ENCODE assay signal across 8 mouse cellular contexts in the genomic region with DNA sequence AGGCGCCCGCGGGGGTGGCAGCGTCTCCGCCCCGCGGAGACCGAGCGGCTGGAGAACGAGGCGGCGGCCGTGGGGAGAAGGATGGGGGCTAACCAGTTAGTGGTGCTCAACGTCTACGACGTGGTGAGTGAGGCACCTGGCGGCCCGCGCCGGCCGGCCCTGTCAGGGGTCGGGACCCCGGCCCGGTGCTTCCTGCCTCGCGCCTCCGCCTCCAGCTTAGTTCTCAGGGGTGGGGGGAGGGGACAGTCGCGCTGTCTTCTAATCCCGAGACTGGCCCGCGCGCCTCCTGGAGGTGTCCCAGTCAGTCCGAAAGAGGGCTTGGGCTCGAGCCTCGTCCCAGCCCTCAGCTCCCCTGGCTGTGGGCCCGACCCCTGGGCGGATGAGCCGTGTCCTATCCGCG. TPM values are rescaled to one million over a fixed set of nuclear protein-coding genes. Genes with fewer than 3 reads are reported as not detected.
DNase-seq lines count a peak whose midpoint lies in the region; ATAC-seq and TF ChIP-seq lines count a peak whose summit lies in the region.
"Not testable (repeated sequence)": the region's sequence is repeated elsewhere in the genome, so short reads cannot be mapped to it uniquely, and the experiment has no call there.

No protein-coding gene starts in this region.

- WGBS in heart, adult 2 months: under 1% methylated on average over 27 of the region's 41 CpGs
- 0% methylated on average over 14 of the region's 41 CpGs for WGBS in hindbrain, postnatal 0 days
- WGBS in limb, embryonic 12.5 days: under 1% methylated on average over 22 of the region's 41 CpGs
- 0% methylated on average over 17 of the region's 41 CpGs for WGBS in lung, postnatal 0 days
- WGBS in neural tube, embryonic 13.5 days: 0% methylated on average over 27 of the region's 41 CpGs

- H3K79me2 ChIP-seq in heart, adult 2 months (replicated peaks; ENCODE audit: control insufficient read depth, insufficient read depth, low read length): not testable (repeated sequence)

- not testable (repeated sequence) for TF ChIP-seq CTCF in heart, adult 2 months (IDR thresholded peaks at IDR 0.05); hindbrain, postnatal 0 days (IDR thresholded peaks at IDR 0.05; ENCODE audit: low read depth); lung, postnatal 0 days (IDR thresholded peaks at IDR 0.05)

- not testable (repeated sequence) for H3K27ac ChIP-seq in heart, adult 2 months; limb, embryonic 12.5 days
- H3K27ac ChIP-seq in hindbrain, postnatal 0 days: peak overlapping the region; percentile 81
- peak overlapping the region; percentile 66; the same call in 1 of the 2 replicates for H3K27ac ChIP-seq in lung, postnatal 0 days (ENCODE audit: low read length)
- 0 out of 2 replicates have a peak overlapping the region, but pooled peaks have one; percentile 42 for H3K27ac ChIP-seq in neural tube, embryonic 13.5 days (replicated peaks)

- intact Hi-C loops in heart, adult 2 months (cut with DNase I): loop anchor here (5.0 to 10.0 kb wide), 2 partner anchors 186 to 201 kb away; a partner anchor contains a TSS

- not testable (repeated sequence) for H3K36me3 ChIP-seq in heart, adult 2 months (ENCODE audit: control insufficient read depth, insufficient read depth, low read length); hindbrain, postnatal 0 days (ENCODE audit: insufficient read depth, low read length); limb, embryonic 12.5 days; lung, postnatal 0 days (ENCODE audit: insufficient read depth, low read length); neural tube, embryonic 13.5 days

- peak overlapping the region; percentile 54 for H3K4me2 ChIP-seq in hindbrain, postnatal 0 days (ENCODE audit: low read depth, low read length)
- peak overlapping the region; percentile 62 for H3K4me2 ChIP-seq in limb, embryonic 12.5 days
- peak overlapping the region; percentile 57 for H3K4me2 ChIP-seq in lung, postnatal 0 days (replicated peaks; ENCODE audit: low read depth, low read length)
- peak overlapping the region; percentile 53 for H3K4me2 ChIP-seq in neural tube, embryonic 13.5 days

- DNase-seq in adrenal gland, postnatal 36 days: peak; percentile 23 to 29
- not testable (repeated sequence) for DNase-seq in heart, adult 2 months; hindbrain, postnatal 0 days (ENCODE audit: low spot score); lung, postnatal 0 days (ENCODE audit: low spot score)
- DNase-seq in thymus, postnatal 4 days: peak; percentile 68

- not testable (repeated sequence) for TF ChIP-seq EP300 in heart, adult 2 months (IDR thresholded peaks at IDR 0.05; ENCODE audit: insufficient read depth, low read depth, low read length); lung, postnatal 0 days (IDR thresholded peaks at IDR 0.05)

- not testable (repeated sequence) for TF ChIP-seq POLR2A in heart, adult 2 months (IDR thresholded peaks at IDR 0.05; ENCODE audit: insufficient read depth, low read depth, low read length)

- H3K9me3 ChIP-seq in hindbrain, postnatal 0 days (ENCODE audit: low read length); limb, embryonic 12.5 days; lung, postnatal 0 days (ENCODE audit: low read length); neural tube, embryonic 13.5 days: not testable (repeated sequence)

- ATAC-seq in erythroblast, adult 5-6 weeks (replicated peaks; ENCODE audit: low FRiP score, poor library complexity, severe bottlenecking): peak; percentile 37
- peak; percentile 39 for ATAC-seq in hindbrain, postnatal 0 days
- peak; percentile 48 for ATAC-seq in limb, embryonic 12.5 days (ENCODE audit: insufficient number of reproducible peaks, insufficient read depth, low FRiP score, low TSS enrichment, low read depth)
- ATAC-seq in lung, postnatal 0 days: peak; percentile 20
- peak; percentile 68 for ATAC-seq in neural tube, embryonic 13.5 days (ENCODE audit: low read depth)

- not testable (repeated sequence) for H3K27me3 ChIP-seq in heart, adult 2 months (ENCODE audit: control insufficient read depth, insufficient read depth, low read length); hindbrain, postnatal 0 days (ENCODE audit: insufficient read depth, low read length); limb, embryonic 12.5 days; lung, postnatal 0 days (replicated peaks; ENCODE audit: insufficient read depth, low read length); neural tube, embryonic 13.5 days

- not testable (repeated sequence) for H3K4me1 ChIP-seq in heart, adult 2 months (ENCODE audit: control insufficient read depth, insufficient read depth, low read length); hindbrain, postnatal 0 days (ENCODE audit: insufficient read depth, low read length); limb, embryonic 12.5 days (replicated peaks); lung, postnatal 0 days (ENCODE audit: insufficient read depth, low read depth, low read length); neural tube, embryonic 13.5 days (replicated peaks)

- H3K9ac ChIP-seq in heart, adult 2 months (ENCODE audit: low read depth, low read length): peak overlapping the region; percentile 81
- peak overlapping the region; percentile 56 for H3K9ac ChIP-seq in hindbrain, postnatal 0 days (replicated peaks; ENCODE audit: low read length)
- H3K9ac ChIP-seq in limb, embryonic 12.5 days (replicated peaks): 0 out of 2 replicates have a peak overlapping the region, but pooled peaks have one; percentile 45
- 0 out of 2 replicates have a peak overlapping the region, but pooled peaks have one; percentile 44 for H3K9ac ChIP-seq in lung, postnatal 0 days (replicated peaks; ENCODE audit: low read depth)
- peak overlapping the region; percentile 72 for H3K9ac ChIP-seq in neural tube, embryonic 13.5 days

- H3K4me3 ChIP-seq in heart, adult 2 months: peak overlapping the region; percentile 54
- peak overlapping the region; percentile 50 for H3K4me3 ChIP-seq in hindbrain, postnatal 0 days (ENCODE audit: low read length)
- H3K4me3 ChIP-seq in limb, embryonic 12.5 days (replicated peaks): peak overlapping the region; percentile 61
- H3K4me3 ChIP-seq in lung, postnatal 0 days (ENCODE audit: low read depth, low read length): peak overlapping the region; percentile 59
- H3K4me3 ChIP-seq in neural tube, embryonic 13.5 days: peak overlapping the region; percentile 64

RNA-seq across cellular contexts. Expression of a gene that starts 0.4 kb away (rescaled TPM):
- total RNA-seq in adrenal gland, postnatal 36 days (2021): 1 to 10 TPM; 1.6 to 2.1 TPM
- not detected in 2 replicates for total RNA-seq in erythroblast, adult 5-6 weeks (2015; ENCODE audit: low replicate concordance)
- not detected in 2 replicates for total RNA-seq in erythroblast, adult 5-6 weeks (2017; ENCODE audit: low replicate concordance)
- under 1 TPM in 1 of 2 experiments, not detected in 1; 0.09 TPM for total RNA-seq in heart, adult 2 months (2021)
- 0.10 and 0.23 TPM in 2 replicates for polyA plus RNA-seq in heart, adult 2 months (2012; rRNA removed)
- total RNA-seq in hindbrain, postnatal 0 days (2014; rRNA removed): 0.42 and 0.43 TPM in 2 replicates
- polyA plus RNA-seq in hindbrain, postnatal 0 days (2015; fragmentation: Nextera tagmentation; extraction: Ambion mirVana): 0.45 and 0.71 TPM in 2 replicates
- 0.09 and 0.13 TPM in 2 replicates for polyA plus RNA-seq in limb, embryonic 12.5 days (2016; fragmentation: Nextera tagmentation; extraction: Ambion mirVana)
- 1.9 TPM in 2 replicates for polyA plus RNA-seq in lung, postnatal 0 days (2015; fragmentation: Nextera tagmentation; extraction: Ambion mirVana)
- 0.32 and 0.33 TPM in 2 replicates for polyA plus RNA-seq in neural tube, embryonic 13.5 days (2015; fragmentation: Nextera tagmentation; extraction: Ambion mirVana)
